Mouse (Mus musculus) urinary bladder, adult 2 months (tissue): ENCODE data around the gene Olfr986. TPM values are rescaled to one million over a fixed set of nuclear protein-coding genes. Genes with fewer than 3 reads are reported as not detected.

Experiments
- DNase-seq: peaks from one replicate; pipeline ENCODE4 v3.0.0; 2022; ENCODE audit warnings: low spot score
- polyA plus RNA-seq: library from polyadenylated mRNA; depleted of rRNA; stranded (reverse); fragments of >200 nt; gene quantifications from 2 replicates; pipeline ENCODE4 v1.2.3, GENCODE M21; 2012; rRNA removed

The Olfr986 gene
- polyA plus RNA-seq, 1 experiment, result not detected

DNA sequence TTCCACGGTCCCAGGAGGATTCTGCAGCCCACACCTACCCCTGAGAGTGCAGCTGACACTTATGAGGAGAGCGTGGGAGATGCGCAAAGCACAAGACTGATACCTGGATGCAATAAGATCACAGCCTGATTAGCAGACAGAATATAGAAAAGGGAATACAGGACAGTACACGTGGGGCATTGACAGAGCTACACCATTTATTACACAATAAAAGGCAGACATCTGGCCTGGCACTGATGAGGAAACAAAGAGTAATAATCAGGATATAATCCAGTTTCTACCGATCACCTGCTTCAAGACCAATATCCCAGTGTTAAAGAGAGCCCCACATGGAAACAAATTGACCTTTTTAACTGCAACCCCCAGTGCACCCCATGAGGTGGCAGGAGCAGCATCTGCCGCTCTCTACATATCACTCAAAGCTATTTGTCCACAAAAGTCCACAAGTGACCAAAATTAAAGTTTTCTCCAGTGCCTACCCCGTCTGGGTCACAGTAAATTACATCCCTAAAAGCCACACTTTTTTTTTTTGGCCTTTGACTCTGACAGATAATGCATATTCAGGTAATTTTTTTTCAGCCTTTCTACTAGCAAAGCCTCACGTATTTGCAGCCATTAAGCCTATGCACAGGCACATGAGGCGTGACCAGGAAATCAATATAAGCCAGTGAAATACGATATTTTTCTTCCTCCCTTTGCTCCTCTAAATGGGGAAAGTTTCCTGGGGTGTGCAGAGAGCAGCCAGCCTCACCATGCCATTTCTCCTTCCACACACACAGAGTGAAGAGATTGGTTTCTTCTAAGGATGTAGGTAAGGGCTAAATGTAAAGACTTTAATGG lies 53.7 kb downstream of the Olfr986 start:
- DNase-seq, result no peak

DNA sequence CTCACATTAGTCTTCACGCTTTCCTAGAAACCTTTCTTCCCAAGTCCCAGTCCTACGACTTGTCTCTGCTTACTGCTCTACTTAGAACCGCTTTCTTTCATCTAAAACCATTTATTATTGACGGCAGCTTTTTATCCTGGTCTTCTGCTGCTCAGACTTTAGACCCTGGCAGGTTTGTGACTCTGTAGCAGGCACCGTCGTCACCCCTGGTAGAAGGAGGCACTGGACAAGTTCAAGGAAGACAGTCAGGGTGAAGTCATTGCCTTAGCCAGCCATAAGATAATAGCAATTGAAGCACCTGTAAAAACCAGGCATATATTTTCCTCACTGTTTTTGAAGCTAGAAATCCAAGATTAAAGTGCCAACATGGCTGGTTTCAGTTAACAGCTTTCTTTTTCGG lies 54.5 kb downstream of the Olfr986 start:
- no peak for DNase-seq

Other genes with a start within 250 kb of the Olfr986 start
- not detected in 2 replicates for gene Olfr974, start 243.4 kb upstream of the Olfr986 start, polyA plus RNA-seq
- gene Olfr975, start 228.9 kb upstream of the Olfr986 start, polyA plus RNA-seq, result not detected in 2 replicates
- not detected in 2 replicates for gene Olfr976, start 219.8 kb upstream of the Olfr986 start, polyA plus RNA-seq
- not detected in 2 replicates for gene Olfr978, start 188.8 kb upstream of the Olfr986 start, polyA plus RNA-seq
- gene Olfr979, start 177.5 kb upstream of the Olfr986 start, polyA plus RNA-seq, result not detected in 2 replicates
- gene Olfr980, start 171.3 kb upstream of the Olfr986 start, polyA plus RNA-seq, result not detected in 2 replicates
- gene Olfr981, start 159.5 kb upstream of the Olfr986 start, polyA plus RNA-seq, result not detected in 2 replicates
- not detected in 2 replicates for gene Olfr982, start 107.1 kb upstream of the Olfr986 start, polyA plus RNA-seq
- not detected in 2 replicates for gene Olfr983, start 87.3 kb upstream of the Olfr986 start, polyA plus RNA-seq
- not detected in 2 replicates for gene Olfr984, start 66.7 kb upstream of the Olfr986 start, polyA plus RNA-seq
- gene Olfr985, start 50.7 kb upstream of the Olfr986 start, polyA plus RNA-seq, result not detected in 2 replicates
- gene Tmem225, start 32.8 kb upstream of the Olfr986 start, polyA plus RNA-seq, result not detected in 2 replicates
- gene Zfp202, start 11.4 kb downstream of the Olfr986 start, polyA plus RNA-seq, result 3.2 and 3.7 TPM in 2 replicates
- 1.4 and 2.0 TPM in 2 replicates for gene Scn3b, start 88.3 kb downstream of the Olfr986 start, polyA plus RNA-seq